Mouse (Mus musculus) adrenal gland, postnatal 25 days (tissue): ENCODE results near the gene Grm7. TPM values are rescaled to one million over a fixed set of nuclear protein-coding genes. Genes with fewer than 3 reads are reported as not detected.

Source experiments
- DNase-seq: peaks from one replicate; pipeline ENCODE4 v3.0.0; 2021; ENCODE audit warnings: mixed read lengths
- total RNA-seq: library from RNA; stranded (reverse); gene quantifications from 2 replicates; pipeline ENCODE4 v1.2.3, GENCODE M21; 2021

Gene Grm7
- total RNA-seq, 1 experiment from 2014 or later: 1.1 TPM

- DNase-seq: no peak
These were observed 336.6 kb downstream of the Grm7 start for GRCm38 (mm10) chr6:110982013-110982412.

- DNase-seq: no peak
These were observed 393.7 kb downstream of the Grm7 start for GRCm38 (mm10) chr6:111039099-111039498.

GRCm38 (mm10) chr6:111045896-111046295, 400.5 kb downstream of the Grm7 start:
- DNase-seq: no peak

- no peak for DNase-seq
These were observed 403.9 kb downstream of the Grm7 start for GRCm38 (mm10) chr6:111049247-111049646.

GRCm38 (mm10) chr6:111054001-111054975, 408.9 kb downstream of the Grm7 start:
- DNase-seq: no peak

GRCm38 (mm10) chr6:111057798-111058197, 412.4 kb downstream of the Grm7 start:
- no peak for DNase-seq

- DNase-seq: no peak
These were observed 414.6 kb downstream of the Grm7 start for GRCm38 (mm10) chr6:111060004-111060403.

- no peak for DNase-seq
These were observed 439.2 kb downstream of the Grm7 start for GRCm38 (mm10) chr6:111084569-111084968.

- no peak for DNase-seq
These were observed 449.4 kb downstream of the Grm7 start for GRCm38 (mm10) chr6:111094818-111095217.

- DNase-seq: no peak
These were observed 460.1 kb downstream of the Grm7 start for GRCm38 (mm10) chr6:111105485-111105884.

GRCm38 (mm10) chr6:111161037-111161436, 515.7 kb downstream of the Grm7 start:
- no peak for DNase-seq

- DNase-seq: no peak
These were observed 550.0 kb downstream of the Grm7 start for GRCm38 (mm10) chr6:111195333-111195732.

- no peak for DNase-seq
These were observed 575.8 kb downstream of the Grm7 start for GRCm38 (mm10) chr6:111221083-111221729.

GRCm38 (mm10) chr6:111255215-111255614, 609.8 kb downstream of the Grm7 start:
- DNase-seq: no peak

GRCm38 (mm10) chr6:111256939-111257338, 611.6 kb downstream of the Grm7 start:
- no peak for DNase-seq

- no peak for DNase-seq
These were observed 612.9 kb downstream of the Grm7 start for GRCm38 (mm10) chr6:111258256-111258655.

GRCm38 (mm10) chr6:111261181-111261580, 615.8 kb downstream of the Grm7 start:
- DNase-seq: no peak

GRCm38 (mm10) chr6:111276657-111277056, 631.3 kb downstream of the Grm7 start:
- no peak for DNase-seq

GRCm38 (mm10) chr6:111278516-111278915, 633.1 kb downstream of the Grm7 start:
- DNase-seq: no peak

GRCm38 (mm10) chr6:111293505-111294001, 648.2 kb downstream of the Grm7 start:
- no peak for DNase-seq

GRCm38 (mm10) chr6:111303912-111304555, 658.7 kb downstream of the Grm7 start:
- no peak for DNase-seq

GRCm38 (mm10) chr6:111361681-111362080, 716.3 kb downstream of the Grm7 start:
- DNase-seq: no peak

GRCm38 (mm10) chr6:111368111-111368510, 722.7 kb downstream of the Grm7 start:
- no peak for DNase-seq
